Mouse (Mus musculus): Measurements from ENCODE around the gene Vwa7. TPM values are rescaled to one million over a fixed set of nuclear protein-coding genes. Genes with fewer than 3 reads are reported as not detected.

Vwa7 gene
- total and polyA plus RNA-seq, 3 experiments, result 9.8 to 10.4 TPM; not detected in 1

- Histone ChIP-seq H3K4me3 (ENCODE audit: control insufficient read depth in 1 of 2, insufficient read depth in 1 of 2, low read depth in 2 of 2, low read length in 2 of 2) (no peak overlapping the region), H3K36me3 (ENCODE audit: control insufficient read depth in 1 of 2, insufficient read depth in 2 of 2, low read length in 2 of 2) (no peaks in the 10 kb centered on the region; a peak in 1 of 4 replicates), H3K27me3 (ENCODE audit: control insufficient read depth in 1 of 2, insufficient read depth in 2 of 2, low read length in 2 of 2) (no peaks in the 10 kb centered on the region), H3K9me3 (replicated peaks; ENCODE audit: insufficient read depth, low read length) (no peaks in the 10 kb centered on the region), H3K27ac (ENCODE audit: control insufficient read depth, low read depth, low read length) (no peak overlapping the region), H3K4me1 (ENCODE audit: control insufficient read depth in 1 of 2, insufficient read depth in 2 of 2, low read length in 2 of 2) (peaks cover 0 to 16% of the 10 kb centered on the region in 2 experiments; a peak in 3 of 4 replicates), H3K9ac (ENCODE audit: control insufficient read depth, low read depth, low read length, poor library complexity, severe bottlenecking) (no peak overlapping the region), H3K79me2 (ENCODE audit: control insufficient read depth, insufficient read depth, low read length, poor library complexity) (no peaks in the 10 kb centered on the region)
- peak; percentile 50 for DNase-seq (ENCODE audit: low read depth, low spot score)
- 0 out of 2 replicates have a peak, but pooled peaks have one; percentile 38 for TF ChIP-seq JUND (IDR thresholded peaks at IDR 0.05; ENCODE audit: low read depth, low read length)
- TF ChIP-seq ZMIZ1 (IDR thresholded peaks at IDR 0.05; ENCODE audit: low read depth, low read length), result no peak
- TF ChIP-seq EP300 (IDR thresholded peaks at IDR 0.05; ENCODE audit: low read depth in 1 of 2, low read length in 2 of 2), result peak in 1 of 2 experiments; percentile 17; a peak in 1 of 4 replicates
- peak; percentile 45; the same call in 1 of the 2 replicates for TF ChIP-seq GATA1 (IDR thresholded peaks at IDR 0.05; ENCODE audit: low read depth, low read length)
- no peak for TF ChIP-seq MAZ (IDR thresholded peaks at IDR 0.05; ENCODE audit: low read depth, low read length)
- no peak for TF ChIP-seq ZKSCAN1 (IDR thresholded peaks at IDR 0.05; ENCODE audit: low read depth, low read length)
- no peak for TF ChIP-seq POLR2A (IDR thresholded peaks at IDR 0.05; ENCODE audit: control insufficient read depth in 1 of 2, insufficient read depth in 1 of 2, low read depth in 1 of 2, low read length in 2 of 2, poor library complexity in 1 of 2)
- TF ChIP-seq NELFE (IDR thresholded peaks at IDR 0.05; ENCODE audit: low read depth, low read length), result no peak
- no peak for TF ChIP-seq TBP (IDR thresholded peaks at IDR 0.05; ENCODE audit: low read depth, low read length)
- TF ChIP-seq TCF12 (IDR thresholded peaks at IDR 0.05; ENCODE audit: low read depth, low read length), result no peak
- TF ChIP-seq MEF2A (IDR thresholded peaks at IDR 0.05; ENCODE audit: extremely low read depth, insufficient replicate concordance, low read depth, low read length, poor library complexity, severe bottlenecking), result no peak
- no peak for TF ChIP-seq HCFC1 (IDR thresholded peaks at IDR 0.05; ENCODE audit: low read depth, low read length)
Measured at GRCm38 (mm10) chr17:35068213-35068914, 52.0 kb downstream of the Vwa7 start.

GRCm38 (mm10) chr17:35070556-35071229 is 54.3 kb downstream of the Vwa7 start:
- H3K9ac ChIP-seq (ENCODE audit: control insufficient read depth, low read depth, low read length, poor library complexity, severe bottlenecking), result no peak overlapping the region
- H3K36me3 ChIP-seq (ENCODE audit: control insufficient read depth in 1 of 2, insufficient read depth in 2 of 2, low read length in 2 of 2), result no peaks in the 10 kb centered on the region; a peak in 1 of 4 replicates
- H3K27me3 ChIP-seq (ENCODE audit: control insufficient read depth in 1 of 2, insufficient read depth in 2 of 2, low read length in 2 of 2), result no peaks in the 10 kb centered on the region
- no peaks in the 10 kb centered on the region for H3K9me3 ChIP-seq (replicated peaks; ENCODE audit: insufficient read depth, low read length)
- TF ChIP-seq BHLHE40 (IDR thresholded peaks at IDR 0.05; ENCODE audit: borderline replicate concordance, low read depth, low read length) (no peak), GABPA (IDR thresholded peaks at IDR 0.05; ENCODE audit: low read depth, low read length) (no peak), USF2 (IDR thresholded peaks at IDR 0.05; ENCODE audit: borderline replicate concordance in 1 of 2, insufficient read depth in 1 of 2, low read depth in 1 of 2, low read length in 2 of 2) (no peak), POLR2AphosphoS2 (IDR thresholded peaks at IDR 0.05; ENCODE audit: low read length) (no peak), MYB (IDR thresholded peaks at IDR 0.05; ENCODE audit: low read depth, low read length) (0 out of 2 replicates have a peak, but pooled peaks have one; percentile 8), TCF12 (IDR thresholded peaks at IDR 0.05; ENCODE audit: low read depth, low read length) (no peak), NELFE (IDR thresholded peaks at IDR 0.05; ENCODE audit: low read depth, low read length) (no peak), E2F4 (IDR thresholded peaks at IDR 0.05; ENCODE audit: borderline replicate concordance, low read depth, low read length) (no peak), GATA1 (IDR thresholded peaks at IDR 0.05; ENCODE audit: low read depth, low read length) (no peak)
- H3K79me2 ChIP-seq (ENCODE audit: control insufficient read depth, insufficient read depth, low read length, poor library complexity), result no peaks in the 10 kb centered on the region
- DNase-seq (ENCODE audit: low read depth, low spot score), result no peak
- peaks cover 0 to 16% of the 10 kb centered on the region in 2 experiments; a peak in 3 of 4 replicates for H3K4me1 ChIP-seq (ENCODE audit: control insufficient read depth in 1 of 2, insufficient read depth in 2 of 2, low read length in 2 of 2)
- H3K4me3 ChIP-seq (ENCODE audit: control insufficient read depth in 1 of 2, insufficient read depth in 1 of 2, low read depth in 2 of 2, low read length in 2 of 2), result no peak overlapping the region
- H3K27ac ChIP-seq (ENCODE audit: control insufficient read depth, low read depth, low read length), result no peak overlapping the region

All from MEL (cell line).